Mouse (Mus musculus): Measurements from ENCODE around the gene Ube2v1. TPM values are rescaled to one million over a fixed set of nuclear protein-coding genes. Genes with fewer than 3 reads are reported as not detected.

Gene Ube2v1
- total and polyA plus RNA-seq, 2 experiments from 2014 or later, result 94.6 to 152 TPM

DNA sequence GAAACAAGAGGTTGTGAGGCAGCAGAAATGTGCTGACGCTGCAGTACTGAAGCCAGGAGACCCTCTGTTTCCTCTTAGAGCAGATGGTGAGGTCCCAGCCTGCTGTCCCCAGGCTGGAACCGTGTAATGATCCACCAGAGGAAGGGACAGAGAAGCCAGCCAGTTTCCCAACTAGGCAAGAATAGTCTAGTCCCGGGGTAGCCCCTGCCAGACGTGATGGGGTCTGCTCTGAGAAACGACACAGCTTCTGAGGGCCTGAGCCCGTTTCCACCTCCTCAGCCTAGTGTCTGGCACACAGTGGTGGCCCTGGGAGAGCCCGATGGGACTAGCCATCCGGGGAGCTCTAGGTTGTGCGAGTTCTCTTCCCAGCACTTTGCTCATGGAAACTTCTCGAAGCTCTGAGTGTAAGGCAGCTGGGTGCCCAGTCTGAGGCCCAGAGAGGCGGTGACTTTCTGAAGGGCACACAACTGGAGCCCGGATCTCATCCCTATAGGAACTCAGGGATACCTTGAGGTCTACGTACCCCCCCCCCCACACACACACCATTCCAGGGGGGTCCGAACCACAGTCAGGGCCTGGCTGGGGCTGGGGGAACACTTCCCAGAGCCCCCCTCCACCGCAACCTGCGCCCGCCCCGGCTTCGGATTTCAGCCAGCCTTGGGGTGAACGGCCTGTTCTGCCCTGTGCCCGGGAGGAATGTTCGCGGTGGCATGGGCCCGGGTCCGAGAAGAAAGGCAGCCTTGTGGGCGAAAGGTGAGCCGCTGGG is 35.0 kb downstream of the Ube2v1 start:
- DNase-seq (ENCODE audit: low spot score) (no peak), ATAC-seq (ENCODE audit: insufficient read depth, low read depth) (no peak)
- Histone ChIP-seq H3K4me1 (ENCODE audit: control insufficient read depth, insufficient read depth) (peaks cover 13% of the 10 kb centered on the region), H3K9ac (replicated peaks; ENCODE audit: low read depth, low read length) (peak overlapping the region; percentile 40), H3K9me3 (replicated peaks; ENCODE audit: control insufficient read depth, low read length) (no peaks in the 10 kb centered on the region), H3K36me3 (replicated peaks; ENCODE audit: control insufficient read depth, insufficient read depth, low read length) (no peaks in the 10 kb centered on the region), H3K4me3 (ENCODE audit: low read depth, low read length) (peak overlapping the region; percentile 12; the same call in 1 of the 2 replicates), H3K27ac (ENCODE audit: low read depth) (peak overlapping the region; percentile 49), H3K4me2 (ENCODE audit: low read depth, low read length) (peak overlapping the region; percentile 46), H3K27me3 (ENCODE audit: control insufficient read depth, insufficient read depth, low read length) (no peaks in the 10 kb centered on the region)
- TF ChIP-seq EP300 (IDR thresholded peaks at IDR 0.05; ENCODE audit: low read depth), result no peak
- no peak for TF ChIP-seq CTCF (IDR thresholded peaks at IDR 0.05; ENCODE audit: low read depth)
- 48% methylated on average over 27 of the region's 27 CpGs for WGBS

DNA sequence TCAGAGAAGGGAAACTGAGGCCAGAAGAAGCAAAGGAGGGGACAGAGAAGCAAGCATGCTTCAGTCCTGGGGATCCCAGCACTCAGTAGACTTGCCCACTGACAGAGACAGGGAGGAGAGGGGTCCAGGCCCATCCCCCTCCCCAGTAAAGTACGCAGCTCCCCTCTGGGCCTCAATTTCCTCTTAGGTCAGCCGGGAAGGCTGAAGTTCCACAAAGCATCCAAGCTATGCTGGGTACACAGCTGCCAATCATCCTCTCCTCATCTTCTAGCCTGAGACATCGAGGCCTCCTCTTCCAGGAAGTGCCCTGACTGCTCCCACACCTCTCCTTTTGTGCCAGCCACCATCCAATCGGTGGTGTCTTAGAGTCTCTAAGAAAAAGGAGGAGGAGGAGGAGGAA is 35.6 kb downstream of the Ube2v1 start:
- no peak for DNase-seq (ENCODE audit: low spot score)

DNA sequence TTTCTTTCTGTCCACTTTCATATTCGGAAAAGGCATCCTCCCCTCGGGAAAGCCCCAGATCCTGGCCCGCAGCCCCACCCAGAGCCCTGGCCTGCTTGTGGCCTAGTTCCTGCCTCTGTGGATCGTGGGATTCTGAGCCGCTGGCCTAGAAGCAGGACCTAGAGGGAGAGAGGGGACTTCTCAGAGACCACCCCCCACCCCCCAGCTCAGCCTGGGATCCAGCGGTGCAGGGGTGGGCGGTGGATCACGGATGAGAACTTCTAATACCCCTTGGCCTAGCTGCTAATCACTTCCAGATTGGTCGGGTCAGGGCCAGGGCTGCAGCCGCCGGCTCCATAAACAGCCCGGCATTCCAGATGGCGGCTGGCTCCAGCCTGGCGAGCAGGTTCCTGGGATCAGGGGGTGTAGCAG is 36.1 kb downstream of the Ube2v1 start:
- ATAC-seq (ENCODE audit: insufficient read depth, low read depth) (no peak), DNase-seq (ENCODE audit: low spot score) (no peak)
- peak overlapping the region; percentile 77 for H3K27ac ChIP-seq (ENCODE audit: low read depth)
- H3K4me2 ChIP-seq (ENCODE audit: low read depth, low read length), result no peak overlapping the region
- H3K9ac ChIP-seq (replicated peaks; ENCODE audit: low read depth, low read length), result 0 out of 2 replicates have a peak overlapping the region, but pooled peaks have one; percentile 28
- H3K36me3 ChIP-seq (replicated peaks; ENCODE audit: control insufficient read depth, insufficient read depth, low read length), result no peaks in the 10 kb centered on the region
- no peaks in the 10 kb centered on the region for H3K9me3 ChIP-seq (replicated peaks; ENCODE audit: control insufficient read depth, low read length)
- no peak for TF ChIP-seq CTCF (IDR thresholded peaks at IDR 0.05; ENCODE audit: low read depth)
- no peak for TF ChIP-seq EP300 (IDR thresholded peaks at IDR 0.05; ENCODE audit: low read depth)
- peaks cover 13% of the 10 kb centered on the region for H3K4me1 ChIP-seq (ENCODE audit: control insufficient read depth, insufficient read depth)
- 52% methylated on average over 14 of the region's 14 CpGs for WGBS
- H3K27me3 ChIP-seq (ENCODE audit: control insufficient read depth, insufficient read depth, low read length), result no peaks in the 10 kb centered on the region
- no peak overlapping the region for H3K4me3 ChIP-seq (ENCODE audit: low read depth, low read length)

More for the DNA sequence above, 35.6 kb downstream of the Ube2v1 start:
- Histone ChIP-seq H3K9ac (replicated peaks; ENCODE audit: low read depth, low read length) (0 out of 2 replicates have a peak overlapping the region, but pooled peaks have one; percentile 28), H3K4me1 (ENCODE audit: control insufficient read depth, insufficient read depth) (peaks cover 13% of the 10 kb centered on the region), H3K27ac (ENCODE audit: low read depth) (peak overlapping the region; percentile 77), H3K4me3 (ENCODE audit: low read depth, low read length) (no peak overlapping the region), H3K9me3 (replicated peaks; ENCODE audit: control insufficient read depth, low read length) (no peaks in the 10 kb centered on the region), H3K36me3 (replicated peaks; ENCODE audit: control insufficient read depth, insufficient read depth, low read length) (no peaks in the 10 kb centered on the region), H3K27me3 (ENCODE audit: control insufficient read depth, insufficient read depth, low read length) (no peaks in the 10 kb centered on the region), H3K4me2 (ENCODE audit: low read depth, low read length) (no peak overlapping the region)
- no peak for TF ChIP-seq EP300 (IDR thresholded peaks at IDR 0.05; ENCODE audit: low read depth)
- no peak for TF ChIP-seq CTCF (IDR thresholded peaks at IDR 0.05; ENCODE audit: low read depth)
- WGBS, result 54% methylated on average over 4 of the region's 4 CpGs
- ATAC-seq (ENCODE audit: insufficient read depth, low read depth), result no peak

DNA sequence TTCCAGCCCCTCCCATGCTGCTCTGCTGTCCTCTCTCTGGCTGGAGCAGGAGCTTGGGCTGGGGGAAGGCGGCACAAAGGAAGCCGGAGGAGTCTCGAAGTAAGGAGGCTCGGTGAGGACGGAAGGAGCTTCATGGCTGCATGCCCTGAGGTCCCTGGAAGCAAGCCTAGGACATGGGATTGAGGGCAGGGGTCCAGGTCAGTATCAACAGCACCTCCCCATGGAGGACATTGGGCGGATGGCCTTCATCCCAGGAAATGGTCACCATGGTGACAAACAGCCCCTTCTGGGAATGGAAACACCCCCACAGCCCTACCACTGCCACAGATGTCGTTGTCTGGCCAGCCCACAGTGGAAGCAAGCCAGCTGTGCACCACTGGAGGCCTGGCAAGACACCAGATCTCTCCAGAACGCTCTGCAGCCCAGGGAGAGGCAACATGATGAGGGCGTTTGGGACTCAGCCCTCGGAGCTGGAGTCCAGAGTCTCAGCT is 37.4 kb downstream of the Ube2v1 start:
- TF ChIP-seq CTCF (IDR thresholded peaks at IDR 0.05; ENCODE audit: low read depth), result peak; percentile 25
- peak; percentile 81 for TF ChIP-seq EP300 (IDR thresholded peaks at IDR 0.05; ENCODE audit: low read depth)
- ATAC-seq (ENCODE audit: insufficient read depth, low read depth), result peak; percentile 84
- 18% methylated on average over 10 of the region's 10 CpGs for WGBS
- Histone ChIP-seq H3K27ac (ENCODE audit: low read depth) (peak overlapping the region; percentile 77), H3K4me1 (ENCODE audit: control insufficient read depth, insufficient read depth) (peaks cover 13% of the 10 kb centered on the region), H3K27me3 (ENCODE audit: control insufficient read depth, insufficient read depth, low read length) (no peaks in the 10 kb centered on the region), H3K36me3 (replicated peaks; ENCODE audit: control insufficient read depth, insufficient read depth, low read length) (no peaks in the 10 kb centered on the region), H3K4me2 (ENCODE audit: low read depth, low read length) (0 out of 2 replicates have a peak overlapping the region, but pooled peaks have one; percentile 11), H3K9me3 (replicated peaks; ENCODE audit: control insufficient read depth, low read length) (no peaks in the 10 kb centered on the region), H3K9ac (replicated peaks; ENCODE audit: low read depth, low read length) (no peak overlapping the region), H3K4me3 (ENCODE audit: low read depth, low read length) (no peak overlapping the region)
- peak; percentile 93 for DNase-seq (ENCODE audit: low spot score)

DNA sequence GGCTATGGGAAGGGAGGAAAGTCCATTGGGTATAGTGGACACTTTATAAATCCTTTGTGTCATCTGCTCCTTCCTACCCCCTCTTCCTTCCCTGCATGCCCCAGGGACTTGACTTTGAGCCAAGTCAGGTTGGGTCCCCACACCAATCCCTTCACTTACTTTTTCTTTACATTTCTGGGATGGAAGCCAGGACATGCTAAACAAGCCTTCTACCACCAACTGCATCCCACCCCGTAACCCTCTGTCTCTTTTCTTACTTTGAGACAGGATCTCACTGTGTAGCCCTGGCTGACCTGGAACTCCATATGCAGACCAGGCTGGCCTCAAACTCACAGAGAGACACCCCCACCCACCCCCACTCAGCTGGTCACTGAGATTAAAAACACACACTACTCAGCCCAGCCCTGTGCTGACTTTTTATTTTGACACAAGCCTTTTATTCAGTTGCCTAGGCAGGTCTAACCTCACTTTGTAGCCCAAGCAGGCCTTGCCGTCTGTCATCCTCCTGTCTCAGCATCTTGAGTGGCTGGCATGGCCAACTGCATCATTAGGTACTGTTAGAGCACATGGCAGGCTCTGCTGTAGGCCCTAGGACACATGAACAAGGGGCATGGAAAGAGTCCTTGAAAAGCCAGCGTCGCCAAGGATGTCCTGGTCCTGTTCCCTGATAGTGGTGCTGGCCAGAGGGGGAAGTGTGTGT is 38.2 kb downstream of the Ube2v1 start:
- H3K27ac ChIP-seq (ENCODE audit: low read depth), result peak overlapping the region; percentile 77
- no peak overlapping the region for H3K9ac ChIP-seq (replicated peaks; ENCODE audit: low read depth, low read length)
- no peak overlapping the region for H3K4me3 ChIP-seq (ENCODE audit: low read depth, low read length)
- DNase-seq (ENCODE audit: low spot score) (no peak), ATAC-seq (ENCODE audit: insufficient read depth, low read depth) (no peak)
- no peaks in the 10 kb centered on the region for H3K27me3 ChIP-seq (ENCODE audit: control insufficient read depth, insufficient read depth, low read length)
- H3K36me3 ChIP-seq (replicated peaks; ENCODE audit: control insufficient read depth, insufficient read depth, low read length), result no peaks in the 10 kb centered on the region
- H3K4me2 ChIP-seq (ENCODE audit: low read depth, low read length), result no peak overlapping the region
- WGBS, result 65% methylated on average over 4 of the region's 4 CpGs
- H3K9me3 ChIP-seq (replicated peaks; ENCODE audit: control insufficient read depth, low read length), result no peaks in the 10 kb centered on the region
- no peak for TF ChIP-seq CTCF (IDR thresholded peaks at IDR 0.05; ENCODE audit: low read depth)
- TF ChIP-seq EP300 (IDR thresholded peaks at IDR 0.05; ENCODE audit: low read depth), result no peak
- peaks cover 13% of the 10 kb centered on the region for H3K4me1 ChIP-seq (ENCODE audit: control insufficient read depth, insufficient read depth)
